Mouse (Mus musculus): ENCODE measurements around the gene Hoxb9. TPM values are rescaled to one million over a fixed set of nuclear protein-coding genes. Genes with fewer than 3 reads are reported as not detected.

The Hoxb9 gene
- total RNA-seq, 2 experiments from 2014 or later, result not detected

- intact Hi-C loops (cut with DNase I), result no loop called here
- no peak for DNase-seq (ENCODE audit: low spot score in 2 of 2)
Measured at GRCm38 (mm10) chr11:96320688-96321087, 49.4 kb downstream of the Hoxb9 start.

GRCm38 (mm10) chr11:96321846-96322245 lies 50.6 kb downstream of the Hoxb9 start:
- no peak for DNase-seq (ENCODE audit: low spot score in 2 of 2)
- intact Hi-C loops (cut with DNase I), result no loop called here

GRCm38 (mm10) chr11:96322738-96323137 lies 51.5 kb downstream of the Hoxb9 start:
- intact Hi-C loops (cut with DNase I), result no loop called here
- no peak for DNase-seq (ENCODE audit: low spot score in 2 of 2)

GRCm38 (mm10) chr11:96323154-96323553 lies 51.9 kb downstream of the Hoxb9 start, which contains the start of gene Hoxb3:
Hoxb3 (plus strand) TSS chr11:96323326.
- intact Hi-C loops (cut with DNase I), result no loop called here

GRCm38 (mm10) chr11:96324125-96324524 lies 52.9 kb downstream of the Hoxb9 start:
- DNase-seq (ENCODE audit: low spot score in 2 of 2), result no peak

More at GRCm38 (mm10) chr11:96323154-96323553, 51.9 kb downstream of the Hoxb9 start, which contains the start of gene Hoxb3:
- DNase-seq (ENCODE audit: low spot score in 2 of 2), result no peak

GRCm38 (mm10) chr11:96324965-96325364 lies 53.7 kb downstream of the Hoxb9 start:
- intact Hi-C loops (cut with DNase I), result no loop called here

More at GRCm38 (mm10) chr11:96324125-96324524, 52.9 kb downstream of the Hoxb9 start:
- intact Hi-C loops (cut with DNase I), result no loop called here

GRCm38 (mm10) chr11:96325747-96326212 lies 54.5 kb downstream of the Hoxb9 start:
- DNase-seq (ENCODE audit: low spot score in 2 of 2), result no peak
- intact Hi-C loops (cut with DNase I), result no loop called here

More at GRCm38 (mm10) chr11:96324965-96325364, 53.7 kb downstream of the Hoxb9 start:
- DNase-seq (ENCODE audit: low spot score in 2 of 2), result no peak

Small RNAs within 50 kb of the gene (microRNA-seq; reads per million reads assigned to microRNA genes)
- gene Mir10a (10.4 reads per million, percentile 30 among the genes with 10 or more reads in this experiment), gene Mir196a-1 (not detected)

Other genes with a start within 250 kb of the Hoxb9 start
- not detected for gene Gip, start 246.9 kb upstream of the Hoxb9 start, total RNA-seq (2021)
- gene Snf8, start 236.6 kb upstream of the Hoxb9 start, total RNA-seq (2021), result 100 to 1,000 TPM in 1 of 2 experiments, 10 to 100 TPM in 1; 99.2 to 113 TPM
- 10 to 100 TPM; 55.4 to 56.7 TPM for gene Ube2z, start 206.1 kb upstream of the Hoxb9 start, total RNA-seq (2021)
- gene Atp5g1, start 195.8 kb upstream of the Hoxb9 start, total RNA-seq (2021), result 100 to 1,000 TPM; 349 to 383 TPM
- gene Calcoco2, start 159.5 kb upstream of the Hoxb9 start, total RNA-seq (2021), result not detected
- gene Ttll6, start 137.7 kb upstream of the Hoxb9 start, total RNA-seq (2021), result under 1 TPM in 1 of 2 experiments, not detected in 1; 0.10 TPM
- gene Hoxb13, start 77.1 kb upstream of the Hoxb9 start, total RNA-seq (2021), result not detected
- not detected for gene Hoxb8, start 10.4 kb downstream of the Hoxb9 start, total RNA-seq (2021)
- gene Hoxb7, start 15.2 kb downstream of the Hoxb9 start, total RNA-seq (2021), result not detected
- not detected for gene Hoxb6, start 21.0 kb downstream of the Hoxb9 start, total RNA-seq (2021)
- gene Hoxb5, start 31.9 kb downstream of the Hoxb9 start, total RNA-seq (2021), result not detected
- not detected for gene Hoxb4, start 46.8 kb downstream of the Hoxb9 start, total RNA-seq (2021)
- not detected for gene Hoxb3, start 51.9 kb downstream of the Hoxb9 start, total RNA-seq (2021)
- not detected for gene Hoxb2, start 79.1 kb downstream of the Hoxb9 start, total RNA-seq (2021)
- gene Hoxb1, start 94.3 kb downstream of the Hoxb9 start, total RNA-seq (2021), result not detected
- 1 to 10 TPM; 2.5 to 2.7 TPM for gene Skap1, start 193.1 kb downstream of the Hoxb9 start, total RNA-seq (2021)